Mouse (Mus musculus): ENCODE data around the gene Gm21256. TPM values are rescaled to one million over a fixed set of nuclear protein-coding genes. Genes with fewer than 3 reads are reported as not detected.

The Gm21256 gene
- polyA plus RNA-seq (2012; ENCODE audit: low replicate concordance): not detected in 2 replicates

DNA sequence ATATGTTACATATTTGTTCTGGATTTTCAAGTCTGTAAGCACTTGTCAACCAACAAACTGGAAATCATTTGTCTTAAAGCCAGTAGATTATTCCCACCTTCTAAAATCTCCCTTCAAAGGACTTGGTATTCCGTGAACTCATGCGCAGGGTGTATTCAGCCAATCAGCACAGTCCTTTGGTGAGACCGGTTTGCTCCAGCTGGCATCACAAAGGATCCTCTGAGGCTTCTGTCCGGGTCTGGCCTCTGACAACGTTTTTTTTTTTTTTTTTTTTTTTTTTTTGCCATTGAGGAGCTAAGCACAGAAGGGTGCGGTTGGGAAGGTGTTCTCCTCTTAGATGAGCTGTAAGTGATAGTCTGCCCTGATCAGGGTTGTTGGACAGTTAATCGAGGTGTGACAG, at the start of gene Gm21256:
Gm21256 (plus strand) TSS at position 301 of the 400 bp plus-strand sequence.

Other genes starting within 250 kb of the Gm21256 start
- gene Gm21170, start 240.1 kb downstream of the Gm21256 start, polyA plus RNA-seq (2012; ENCODE audit: low replicate concordance): not detected in 2 replicates

Measured in hematopoietic multipotent progenitor cell, adult 10-12 weeks (in vitro differentiated cells).